Mouse (Mus musculus) heart, embryonic 14.5 days (tissue): ENCODE data around the gene B4galt3. TPM values are rescaled to one million over a fixed set of nuclear protein-coding genes. Genes with fewer than 3 reads are reported as not detected.

Experiments used
- ATAC-seq: fragments of 200-750 bp; cut with Nextera tagmentation; 2 replicates; pipeline ENCODE4 v1.8.0; 2017; ENCODE audit warnings: low read depth, moderate TSS enrichment; ENCODE audit not compliant: insufficient number of reproducible peaks, insufficient read depth, low FRiP score
- H3K27ac ChIP-seq, 2 experiments: fragments of 200-500 bp in 1 of 2; fragments of 300-500 bp in 1 of 2; sonication (generic) in 1 of 2; replicated peaks in 1 of 2; 2 replicates each; pipeline ENCODE4 v1.5.1; 2012 to 2014; ENCODE audit warnings: low read depth in 2 of 2, low read length in 2 of 2, control low read depth in 1 of 2, mild to moderate bottlenecking in 1 of 2, mixed read lengths in 1 of 2; ENCODE audit not compliant: control insufficient read depth in 1 of 2, insufficient read depth in 1 of 2
- H3K27me3 ChIP-seq: fragments of 300-500 bp; sonication (generic); 2 replicates; pipeline ENCODE4 v1.6.1; 2014; ENCODE audit warnings: mild to moderate bottlenecking, low read length, control low read depth; ENCODE audit not compliant: control insufficient read depth, insufficient read depth
- H3K36me3 ChIP-seq: fragments of 300-500 bp; sonication (generic); 2 replicates; pipeline ENCODE4 v1.6.1; 2014; ENCODE audit warnings: mild to moderate bottlenecking, control low read depth, low read length, mixed read lengths; ENCODE audit not compliant: control insufficient read depth, insufficient read depth
- H3K4me1 ChIP-seq, 2 experiments: fragments of 200-500 bp in 1 of 2; fragments of 300-500 bp in 1 of 2; sonication (generic) in 1 of 2; 2 replicates each; pipeline ENCODE4 v1.6.1; 2012 to 2014; ENCODE audit warnings: low read length in 2 of 2, control low read depth in 1 of 2, mixed read lengths in 1 of 2; ENCODE audit not compliant: control insufficient read depth in 2 of 2, insufficient read depth in 2 of 2
- H3K4me2 ChIP-seq: fragments of 300-500 bp; sonication (generic); 2 replicates; pipeline ENCODE4 v1.6.1; 2014; ENCODE audit warnings: mild to moderate bottlenecking, low read length
- H3K4me3 ChIP-seq, 2 experiments: fragments of 200-500 bp in 1 of 2; fragments of 300-500 bp in 1 of 2; sonication (generic) in 1 of 2; 2 replicates each; pipeline ENCODE4 v1.5.1; 2012 to 2014; ENCODE audit warnings: low read length in 2 of 2, mild to moderate bottlenecking in 2 of 2, control low read depth in 1 of 2, low read depth in 1 of 2, moderate library complexity in 1 of 2; ENCODE audit not compliant: control insufficient read depth in 1 of 2, insufficient read depth in 1 of 2
- H3K9ac ChIP-seq: fragments of 300-500 bp; sonication (generic); 2 replicates; pipeline ENCODE4 v1.6.1; 2014; ENCODE audit warnings: mild to moderate bottlenecking, low read length
- H3K9me3 ChIP-seq: fragments of 300-500 bp; sonication (generic); 2 replicates; pipeline ENCODE4 v1.6.1; 2016; ENCODE audit warnings: low read length, control low read depth; ENCODE audit not compliant: control insufficient read depth
- WGBS: fragments of 180-500 bp; shearing (Covaris S2); extraction: QIAGEN DNeasy Blood & Tissue Kit; methylation state at CpG from one replicate; pipeline ENCODE4 v1.1.7; 2014; 5-methylcytosine and 5-hydroxymethylcytosine counted together
- polyA plus RNA-seq: library from polyadenylated mRNA; unstranded; fragments of >200 nt; fragmentation: Nextera tagmentation; extraction: Ambion mirVana; gene quantifications from 2 replicates; pipeline ENCODE4 v1.2.1, GENCODE M21; 2014

B4galt3 gene
- polyA plus RNA-seq, 1 experiment from 2014 or later, result 55.6 TPM

GRCm38 (mm10) chr1:171276110-171276748 lies 6.1 kb downstream of the B4galt3 start:
- H3K27me3 ChIP-seq, result no peaks in the 10 kb centered on the region
- no peak for ATAC-seq
- H3K4me3 ChIP-seq, result no peak overlapping the region
- peaks cover 67% of the 10 kb centered on the region for H3K36me3 ChIP-seq
- H3K9ac ChIP-seq, result no peak overlapping the region
- H3K4me2 ChIP-seq, result no peak overlapping the region
- H3K9me3 ChIP-seq, result no peaks in the 10 kb centered on the region
- H3K27ac ChIP-seq, result no peak overlapping the region
- H3K4me1 ChIP-seq, result peaks cover 9 to 19% of the 10 kb centered on the region in 2 experiments
- 84% methylated on average over 14 of the region's 14 CpGs for WGBS

GRCm38 (mm10) chr1:171277736-171278135 lies 7.6 kb downstream of the B4galt3 start:
- H3K36me3 ChIP-seq, result peaks cover 69% of the 10 kb centered on the region
- no peak overlapping the region for H3K27ac ChIP-seq
- H3K4me1 ChIP-seq, result peaks cover 6 to 16% of the 10 kb centered on the region in 2 experiments
- WGBS, result 87% methylated on average over 10 of the region's 10 CpGs
- ATAC-seq, result no peak
- no peak overlapping the region for H3K9ac ChIP-seq
- no peak overlapping the region for H3K4me2 ChIP-seq
- H3K4me3 ChIP-seq, result no peak overlapping the region
- no peaks in the 10 kb centered on the region for H3K9me3 ChIP-seq
- H3K27me3 ChIP-seq, result no peaks in the 10 kb centered on the region

GRCm38 (mm10) chr1:171278436-171278835 lies 8.3 kb downstream of the B4galt3 start:
- 94% methylated on average over 8 of the region's 8 CpGs for WGBS

GRCm38 (mm10) chr1:171279012-171279705 lies 9.0 kb downstream of the B4galt3 start:
- peaks cover 6 to 16% of the 10 kb centered on the region in 2 experiments for H3K4me1 ChIP-seq
- H3K27ac ChIP-seq, result no peak overlapping the region
- H3K27me3 ChIP-seq, result no peaks in the 10 kb centered on the region
- no peak for ATAC-seq
- H3K36me3 ChIP-seq, result peaks cover 69% of the 10 kb centered on the region
- 85% methylated on average over 14 of the region's 14 CpGs for WGBS
- no peak overlapping the region for H3K4me2 ChIP-seq
- peak overlapping the region; percentile 87; the same call in 1 of the 2 replicates for H3K9ac ChIP-seq
- no peaks in the 10 kb centered on the region for H3K9me3 ChIP-seq
- no peak overlapping the region; a peak in 1 of 4 replicates for H3K4me3 ChIP-seq

More at GRCm38 (mm10) chr1:171278436-171278835, 8.3 kb downstream of the B4galt3 start:
- no peak for ATAC-seq
- H3K9me3 ChIP-seq, result no peaks in the 10 kb centered on the region
- H3K27me3 ChIP-seq, result no peaks in the 10 kb centered on the region
- peaks cover 69% of the 10 kb centered on the region for H3K36me3 ChIP-seq
- H3K9ac ChIP-seq, result no peak overlapping the region
- H3K27ac ChIP-seq, result no peak overlapping the region
- H3K4me3 ChIP-seq, result no peak overlapping the region
- peaks cover 6 to 16% of the 10 kb centered on the region in 2 experiments for H3K4me1 ChIP-seq
- H3K4me2 ChIP-seq, result no peak overlapping the region

GRCm38 (mm10) chr1:171279721-171280120 lies 9.6 kb downstream of the B4galt3 start:
- Histone ChIP-seq H3K9me3 (no peaks in the 10 kb centered on the region), H3K4me1 (peaks cover 6 to 16% of the 10 kb centered on the region in 2 experiments), H3K27ac (no peak overlapping the region), H3K4me3 (peak overlapping the region; percentile 76 to 96), H3K4me2 (peak overlapping the region; percentile 92), H3K27me3 (no peaks in the 10 kb centered on the region), H3K9ac (peak overlapping the region; percentile 87), H3K36me3 (peaks cover 69% of the 10 kb centered on the region)
- no peak for ATAC-seq
- WGBS, result 61% methylated on average over 5 of the region's 5 CpGs

GRCm38 (mm10) chr1:171280250-171280915 lies 10.3 kb downstream of the B4galt3 start:
- H3K27ac ChIP-seq, result peak overlapping the region; percentile 65 to 69
- no peaks in the 10 kb centered on the region for H3K27me3 ChIP-seq
- peak overlapping the region; percentile 92 for H3K4me2 ChIP-seq
- H3K4me1 ChIP-seq, result peaks cover 6 to 16% of the 10 kb centered on the region in 2 experiments
- H3K4me3 ChIP-seq, result peak overlapping the region; percentile 76 to 96
- under 1% methylated on average over 25 of the region's 25 CpGs for WGBS
- H3K9ac ChIP-seq, result peak overlapping the region; percentile 87
- ATAC-seq, result peak; percentile 7; the same call in 1 of the 2 replicates
- peaks cover 69% of the 10 kb centered on the region for H3K36me3 ChIP-seq
- no peaks in the 10 kb centered on the region for H3K9me3 ChIP-seq

GRCm38 (mm10) chr1:171280916-171281527 lies 10.9 kb downstream of the B4galt3 start, which contains the start of gene Ppox:
Gene Ppox (minus strand): TSS chr1:171281186.
- Histone ChIP-seq H3K27ac (peak within 1 kb of the TSS; percentile 78 to 89), H3K4me1 (peaks cover 6 to 16% of the 10 kb centered on the region in 2 experiments), H3K4me2 (peak within 1 kb of the TSS; percentile 92), H3K9ac (peak within 1 kb of the TSS; percentile 87), H3K9me3 (no peaks in the 10 kb centered on the region), H3K27me3 (no peaks in the 10 kb centered on the region), H3K4me3 (peak within 1 kb of the TSS; percentile 76 to 96), H3K36me3 (peaks cover 69% of the 10 kb centered on the region)
- 0% methylated on average over 26 of the region's 26 CpGs for WGBS
- peak; percentile 95 for ATAC-seq
